Mouse (Mus musculus) lung, embryonic 14.5 days (tissue): Measurements from ENCODE around the gene Tbl1xr1. TPM values are rescaled to one million over a fixed set of nuclear protein-coding genes. Genes with fewer than 3 reads are reported as not detected.

ENCODE experiments used
- ATAC-seq: fragments of 200-750 bp; cut with Nextera tagmentation; 2 replicates; pipeline ENCODE4 v1.8.0; 2017; ENCODE audit warnings: mild to moderate bottlenecking, moderate TSS enrichment, moderate library complexity; ENCODE audit not compliant: insufficient read depth
- DNase-seq: peaks from one replicate; pipeline ENCODE4 v3.0.0-alpha.2; 2015
- H3K27ac ChIP-seq: fragments of 300-500 bp; sonication (generic); 2 replicates; pipeline ENCODE4 v1.5.1; 2014; ENCODE audit warnings: low read depth, mild to moderate bottlenecking, moderate library complexity
- H3K27me3 ChIP-seq: fragments of 300-500 bp; sonication (generic); 2 replicates; pipeline ENCODE4 v1.6.1; 2014; ENCODE audit warnings: low read length, control low read depth; ENCODE audit not compliant: insufficient read depth
- H3K36me3 ChIP-seq: fragments of 300-500 bp; sonication (generic); 2 replicates; pipeline ENCODE4 v1.6.1; 2014; ENCODE audit warnings: control low read depth; ENCODE audit not compliant: insufficient read depth
- H3K4me1 ChIP-seq: fragments of 300-500 bp; sonication (generic); 2 replicates; pipeline ENCODE4 v1.6.1; 2014; ENCODE audit warnings: antibody characterized with exemption, control low read depth; ENCODE audit not compliant: insufficient read depth
- H3K4me2 ChIP-seq: fragments of 300-500 bp; sonication (generic); 2 replicates; pipeline ENCODE4 v1.6.1; 2014; ENCODE audit warnings: mild to moderate bottlenecking
- H3K4me3 ChIP-seq: fragments of 300-500 bp; sonication (generic); 2 replicates; pipeline ENCODE4 v1.5.1; 2014; ENCODE audit warnings: low read depth, low read length
- H3K9ac ChIP-seq: fragments of 300-500 bp; sonication (generic); 2 replicates; pipeline ENCODE4 v1.6.1; 2014
- H3K9me3 ChIP-seq: fragments of 300-500 bp; sonication (generic); 2 replicates; pipeline ENCODE4 v1.6.1; 2016; ENCODE audit warnings: low read depth, low read length, control low read depth
- CTCF ChIP-seq: IDR thresholded peaks from 2 replicates; pipeline ENCODE4 v1.5.1; 2016; ENCODE audit warnings: antibody characterized with exemption, low read depth
- whole genome bisulfite sequencing: fragments of 180-500 bp; shearing (Covaris S2); extraction: QIAGEN DNeasy Blood & Tissue Kit; methylation state at CpG from one replicate; pipeline ENCODE4 v1.1.7; 2014; 5-methylcytosine and 5-hydroxymethylcytosine counted together
- polyA plus RNA-seq: library from polyadenylated mRNA; unstranded; fragments of >200 nt; fragmentation: Nextera tagmentation; extraction: Ambion mirVana; gene quantifications from 2 replicates; pipeline ENCODE4 v1.2.1, GENCODE M21; 2014

The Tbl1xr1 gene
- polyA plus RNA-seq, 1 experiment from 2014 or later, result 33.3 TPM

DNA sequence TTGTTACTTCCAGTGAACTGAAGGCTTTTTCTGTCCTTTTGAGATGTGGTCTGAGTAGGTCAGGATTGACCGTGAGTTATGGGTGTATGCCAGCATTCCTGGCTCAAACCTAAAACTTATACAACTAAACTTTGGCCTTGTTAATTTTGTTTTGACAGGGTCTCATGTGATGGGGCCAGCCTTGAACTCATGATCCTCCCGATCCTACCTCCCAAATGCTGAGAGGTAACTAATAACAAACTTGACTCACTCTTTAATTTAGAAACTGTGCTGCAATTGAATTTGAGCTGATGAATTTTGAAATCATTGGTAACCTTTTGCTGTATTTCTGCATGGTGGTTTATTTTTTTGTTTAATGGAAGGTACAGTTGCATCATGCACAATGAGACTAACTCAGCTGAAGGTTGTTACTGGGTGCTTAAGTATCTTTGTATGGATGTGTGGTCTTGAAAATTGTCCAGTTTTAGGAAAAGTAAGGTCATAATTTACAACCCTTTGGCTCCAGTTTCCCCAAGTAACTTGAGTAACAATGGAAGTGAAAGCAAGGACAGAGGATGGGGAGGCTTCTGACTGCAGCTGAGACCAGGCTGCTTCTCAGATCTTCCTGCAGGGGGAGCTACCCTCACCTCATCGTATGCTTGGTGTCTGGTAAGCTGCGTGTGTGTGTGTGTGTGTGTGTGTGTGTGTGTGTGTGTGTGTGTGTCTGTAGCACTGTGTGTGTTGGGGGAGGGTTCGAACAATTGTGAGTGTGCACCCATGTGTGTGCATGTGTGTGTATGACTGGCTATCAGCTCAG is 66.6 kb downstream of the Tbl1xr1 start:
- Histone ChIP-seq H3K9ac (no peak overlapping the region), H3K4me1 (no peaks in the 10 kb centered on the region), H3K27me3 (no peaks in the 10 kb centered on the region), H3K36me3 (no peaks in the 10 kb centered on the region), H3K4me3 (no peak overlapping the region), H3K9me3 (no peaks in the 10 kb centered on the region), H3K4me2 (no peak overlapping the region), H3K27ac (no peak overlapping the region)
- 70% methylated on average over 5 of the region's 5 CpGs for WGBS
- no peak for ATAC-seq
- TF ChIP-seq CTCF, result peak; percentile 57
- DNase-seq, result peak; percentile 29

- no peak overlapping the region for H3K4me3 ChIP-seq
- no peaks in the 10 kb centered on the region for H3K9me3 ChIP-seq
- peak; percentile 40 for TF ChIP-seq CTCF
- H3K4me2 ChIP-seq, result no peak overlapping the region
- no peak overlapping the region for H3K9ac ChIP-seq
- no peak for ATAC-seq
- H3K36me3 ChIP-seq, result no peaks in the 10 kb centered on the region
- H3K27ac ChIP-seq, result no peak overlapping the region
- H3K27me3 ChIP-seq, result no peaks in the 10 kb centered on the region
- H3K4me1 ChIP-seq, result no peaks in the 10 kb centered on the region
- WGBS, result 84% methylated on average over 2 of the region's 2 CpGs
- DNase-seq, result peak; percentile 17
These were observed 67.8 kb downstream of the Tbl1xr1 start for GRCm38 (mm10) chr3:22144255-22144654.

GRCm38 (mm10) chr3:22147433-22147927 is 71.0 kb downstream of the Tbl1xr1 start:
- Histone ChIP-seq H3K9me3 (no peaks in the 10 kb centered on the region), H3K27ac (no peak overlapping the region), H3K27me3 (no peaks in the 10 kb centered on the region), H3K4me3 (no peak overlapping the region), H3K9ac (no peak overlapping the region), H3K36me3 (0 out of 2 replicates have a peak, but pooled peaks cover 6% of the 10 kb centered on the region), H3K4me2 (no peak overlapping the region), H3K4me1 (no peaks in the 10 kb centered on the region)
- DNase-seq (peak; percentile 24), ATAC-seq (no peak)
- WGBS, result 42% methylated on average over 1 of the region's 1 CpGs
- TF ChIP-seq CTCF, result no peak; the same call in 1 of the 2 replicates

- no peak for TF ChIP-seq CTCF
- Histone ChIP-seq H3K27me3 (no peaks in the 10 kb centered on the region), H3K4me3 (no peak overlapping the region), H3K9me3 (no peaks in the 10 kb centered on the region), H3K36me3 (0 out of 2 replicates have a peak, but pooled peaks cover 6% of the 10 kb centered on the region), H3K9ac (no peak overlapping the region), H3K4me1 (no peaks in the 10 kb centered on the region), H3K27ac (no peak overlapping the region), H3K4me2 (no peak overlapping the region)
- ATAC-seq (no peak), DNase-seq (no peak)
- 88% methylated on average over 6 of the region's 6 CpGs for WGBS
These were observed 72.0 kb downstream of the Tbl1xr1 start for GRCm38 (mm10) chr3:22148306-22148932.

DNA sequence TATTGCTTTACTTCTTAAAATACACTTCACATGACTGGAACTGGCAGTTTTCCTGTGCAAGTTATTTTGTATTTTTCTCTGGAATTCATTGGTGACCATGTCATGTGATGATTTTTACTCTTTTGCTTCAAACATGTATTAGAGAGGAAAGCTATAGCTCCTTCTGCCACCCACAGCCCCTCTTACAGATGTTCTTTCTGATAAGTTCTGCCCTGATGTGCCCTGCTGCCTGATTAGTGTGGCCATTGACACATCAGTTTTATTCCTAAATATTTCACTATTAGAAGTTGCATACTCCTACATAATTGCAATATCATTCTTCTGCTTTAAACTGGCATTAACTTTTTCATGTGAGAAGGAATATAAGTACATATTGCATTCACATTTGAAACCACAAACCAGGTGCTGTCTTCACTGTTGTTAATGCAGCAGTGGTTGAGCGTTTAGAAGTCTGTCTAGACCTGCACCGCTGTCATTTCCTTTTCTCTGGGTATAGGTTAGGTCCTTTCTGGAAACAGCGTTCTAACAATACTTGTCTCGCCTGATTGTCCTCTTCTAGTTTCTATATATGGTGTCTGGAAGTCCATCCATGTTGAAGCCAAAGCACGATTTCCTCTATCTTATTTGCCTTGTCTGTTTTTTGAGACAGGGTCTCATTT is 74.5 kb downstream of the Tbl1xr1 start:
- H3K9me3 ChIP-seq, result no peaks in the 10 kb centered on the region
- DNase-seq, result no peak
- no peak for ATAC-seq
- H3K36me3 ChIP-seq, result 0 out of 2 replicates have a peak, but pooled peaks cover 6% of the 10 kb centered on the region
- no peak for TF ChIP-seq CTCF
- H3K4me3 ChIP-seq, result no peak overlapping the region
- WGBS, result 87% methylated on average over 5 of the region's 5 CpGs
- no peak overlapping the region for H3K27ac ChIP-seq
- H3K27me3 ChIP-seq, result no peaks in the 10 kb centered on the region
- H3K9ac ChIP-seq, result no peak overlapping the region
- no peak overlapping the region for H3K4me2 ChIP-seq
- H3K4me1 ChIP-seq, result no peaks in the 10 kb centered on the region

- H3K27me3 ChIP-seq, result no peaks in the 10 kb centered on the region
- peaks cover 5% of the 10 kb centered on the region; the same call in 1 of the 2 replicates for H3K9me3 ChIP-seq
- DNase-seq, result no peak
- H3K4me1 ChIP-seq, result no peaks in the 10 kb centered on the region
- no peak overlapping the region for H3K4me3 ChIP-seq
- H3K9ac ChIP-seq, result no peak overlapping the region
- H3K36me3 ChIP-seq, result 0 out of 2 replicates have a peak, but pooled peaks cover 6% of the 10 kb centered on the region
- TF ChIP-seq CTCF, result no peak
- no peak overlapping the region for H3K27ac ChIP-seq
- no peak overlapping the region for H3K4me2 ChIP-seq
- 86% methylated on average over 1 of the region's 1 CpGs for WGBS
- ATAC-seq, result no peak
These were observed 76.3 kb downstream of the Tbl1xr1 start for GRCm38 (mm10) chr3:22152773-22153172.
